Mouse (Mus musculus): ENCODE measurements at regions not wholly inside any gene's neighbourhood (a gene's known extent, or its start where the extent isn't known, plus 50 kb on each side); places are given as distances from the start of the nearest gene placed in this dataset.

DNA sequence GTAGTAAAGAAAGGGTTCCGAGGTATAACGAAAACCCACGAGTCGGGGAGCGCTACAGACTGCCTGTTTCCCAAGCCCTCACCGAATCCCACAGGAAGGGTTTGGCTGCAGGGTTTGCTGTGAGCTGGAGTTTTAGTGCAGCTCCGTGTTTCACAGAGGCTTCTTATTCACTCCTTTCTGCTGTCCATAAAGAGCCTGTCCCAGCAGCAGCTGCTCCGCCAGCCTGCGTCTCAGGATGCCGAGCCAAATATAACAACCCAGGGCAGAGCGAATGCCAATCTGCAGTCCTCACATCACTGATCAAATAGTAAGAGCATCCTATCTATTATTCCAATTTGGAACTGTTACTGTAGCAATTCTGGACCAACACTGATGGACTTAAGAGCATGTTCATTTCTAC is 110.7 kb upstream of the Mpp6 start:
- Histone ChIP-seq H3K9ac (no peak overlapping the region), H3K4me2 (no peak overlapping the region), H3K4me1 (replicated peaks) (peaks cover 4% of the 10 kb centered on the region; the same call in 1 of the 2 replicates), H3K9me3 (replicated peaks) (no peaks in the 10 kb centered on the region), H3K4me3 (no peak overlapping the region), H3K27ac (no peak overlapping the region), H3K36me3 (no peaks in the 10 kb centered on the region), H3K27me3 (no peaks in the 10 kb centered on the region)
- 65% methylated on average over 11 of the region's 11 CpGs for WGBS
- no peak for ATAC-seq (replicated peaks; ENCODE audit: insufficient number of reproducible peaks, insufficient read depth, low FRiP score, low read depth)

DNA sequence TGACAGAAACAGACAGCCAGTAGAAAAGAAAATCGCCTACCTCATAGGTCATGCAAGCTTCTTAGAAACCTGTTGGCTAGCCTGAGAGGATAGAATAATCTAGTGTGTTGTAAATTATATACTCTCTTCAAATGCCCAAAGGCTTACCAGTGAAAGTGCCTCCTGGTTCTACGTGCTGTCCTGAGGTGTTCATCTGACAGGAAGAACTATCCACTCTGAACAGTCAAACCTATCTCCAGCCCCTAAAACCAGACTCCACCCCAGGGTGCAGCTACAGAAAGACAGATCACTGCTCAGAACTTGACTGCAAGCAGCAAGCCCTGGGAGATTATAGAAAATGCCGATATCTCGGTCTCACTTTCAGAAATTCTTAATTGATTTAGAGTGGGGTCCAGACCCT is 102.0 kb upstream of the Mpp6 start:
- H3K4me1 ChIP-seq (replicated peaks), result peaks cover 15% of the 10 kb centered on the region
- H3K27ac ChIP-seq, result no peak overlapping the region
- H3K36me3 ChIP-seq, result no peaks in the 10 kb centered on the region
- H3K9me3 ChIP-seq (replicated peaks), result no peaks in the 10 kb centered on the region
- no peak for ATAC-seq (replicated peaks; ENCODE audit: insufficient number of reproducible peaks, insufficient read depth, low FRiP score, low read depth)
- H3K4me3 ChIP-seq, result no peak overlapping the region
- no peak overlapping the region for H3K9ac ChIP-seq
- 80% methylated on average over 4 of the region's 4 CpGs for WGBS
- no peak overlapping the region for H3K4me2 ChIP-seq
- no peaks in the 10 kb centered on the region for H3K27me3 ChIP-seq

DNA sequence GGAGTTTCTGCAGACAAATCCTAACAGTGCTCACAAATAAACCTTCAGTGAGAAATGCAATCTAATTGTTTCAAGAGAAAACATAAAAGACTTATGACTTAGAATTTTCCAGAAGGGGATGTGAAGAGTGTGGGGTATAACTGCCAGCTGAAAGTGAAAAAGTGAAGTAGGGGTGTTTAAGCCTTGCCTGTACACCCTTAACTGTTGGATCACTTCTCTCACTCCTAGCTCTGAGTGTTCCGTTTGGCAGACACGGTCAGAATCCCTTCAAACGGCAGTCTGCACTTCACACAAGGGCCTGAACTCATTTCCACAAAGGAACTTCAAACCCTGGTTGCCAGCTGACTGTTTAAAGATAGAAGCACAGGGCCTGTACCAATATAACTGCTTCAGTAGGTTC is 101.2 kb upstream of the Mpp6 start:
- H3K9ac ChIP-seq, result no peak overlapping the region

DNA sequence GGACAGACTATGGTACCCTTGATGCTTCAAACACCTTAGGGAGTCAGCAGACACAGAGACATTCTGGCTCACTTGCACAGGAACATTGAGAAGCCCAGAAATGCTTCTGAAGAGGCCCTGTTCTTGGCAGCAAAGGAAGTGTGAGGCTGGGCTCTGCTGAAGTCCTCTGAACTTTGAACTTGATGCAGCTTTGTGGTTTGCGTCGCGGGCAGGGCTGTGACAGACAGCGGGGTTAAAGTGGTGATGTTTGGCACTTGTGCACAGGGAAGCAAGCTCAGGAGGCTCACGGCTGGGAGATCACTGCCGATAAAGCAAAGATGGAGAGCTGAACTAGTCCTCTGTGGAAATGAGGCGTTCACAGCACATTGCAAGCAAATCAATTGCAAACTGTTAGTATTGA is 100.7 kb upstream of the Mpp6 start:
- Histone ChIP-seq H3K27ac (peak overlapping the region; percentile 54), H3K9ac (no peak overlapping the region), H3K9me3 (replicated peaks) (no peaks in the 10 kb centered on the region), H3K4me3 (no peak overlapping the region), H3K36me3 (no peaks in the 10 kb centered on the region), H3K4me1 (replicated peaks) (peaks cover 15% of the 10 kb centered on the region), H3K4me2 (no peak overlapping the region), H3K27me3 (no peaks in the 10 kb centered on the region)
- WGBS, result 40% methylated on average over 7 of the region's 7 CpGs
- ATAC-seq (replicated peaks; ENCODE audit: insufficient number of reproducible peaks, insufficient read depth, low FRiP score, low read depth), result no peak

More for the DNA sequence above, 101.2 kb upstream of the Mpp6 start:
- Histone ChIP-seq H3K27me3 (no peaks in the 10 kb centered on the region), H3K27ac (peak overlapping the region; percentile 54), H3K4me1 (replicated peaks) (peaks cover 15% of the 10 kb centered on the region), H3K9me3 (replicated peaks) (no peaks in the 10 kb centered on the region), H3K4me2 (no peak overlapping the region), H3K4me3 (no peak overlapping the region), H3K36me3 (no peaks in the 10 kb centered on the region)
- no peak for ATAC-seq (replicated peaks; ENCODE audit: insufficient number of reproducible peaks, insufficient read depth, low FRiP score, low read depth)
- WGBS, result 19% methylated on average over 3 of the region's 3 CpGs

GRCm38 (mm10) chr6:50009856-50010255 is 100.2 kb upstream of the Mpp6 start:
- H3K9me3 ChIP-seq (replicated peaks), result no peaks in the 10 kb centered on the region
- no peak overlapping the region for H3K4me3 ChIP-seq
- H3K9ac ChIP-seq, result no peak overlapping the region
- no peaks in the 10 kb centered on the region for H3K27me3 ChIP-seq
- no peaks in the 10 kb centered on the region for H3K36me3 ChIP-seq
- no peak overlapping the region for H3K4me2 ChIP-seq
- 65% methylated on average over 5 of the region's 5 CpGs for WGBS
- ATAC-seq (replicated peaks; ENCODE audit: insufficient number of reproducible peaks, insufficient read depth, low FRiP score, low read depth), result no peak
- H3K4me1 ChIP-seq (replicated peaks), result peaks cover 15% of the 10 kb centered on the region
- no peak overlapping the region for H3K27ac ChIP-seq

GRCm38 (mm10) chr6:50011071-50011470 is 99.0 kb upstream of the Mpp6 start:
- Histone ChIP-seq H3K27me3 (no peaks in the 10 kb centered on the region), H3K9me3 (replicated peaks) (no peaks in the 10 kb centered on the region), H3K4me3 (no peak overlapping the region), H3K9ac (no peak overlapping the region), H3K27ac (no peak overlapping the region), H3K4me2 (no peak overlapping the region), H3K36me3 (no peaks in the 10 kb centered on the region), H3K4me1 (replicated peaks) (peaks cover 15% of the 10 kb centered on the region)
- 75% methylated on average over 12 of the region's 12 CpGs for WGBS
- ATAC-seq (replicated peaks; ENCODE audit: insufficient number of reproducible peaks, insufficient read depth, low FRiP score, low read depth), result no peak

- Histone ChIP-seq H3K4me3 (no peak overlapping the region), H3K36me3 (no peaks in the 10 kb centered on the region), H3K27me3 (no peaks in the 10 kb centered on the region), H3K27ac (no peak overlapping the region), H3K4me2 (no peak overlapping the region), H3K4me1 (replicated peaks) (peaks cover 15% of the 10 kb centered on the region), H3K9me3 (replicated peaks) (no peaks in the 10 kb centered on the region), H3K9ac (no peak overlapping the region)
- ATAC-seq (replicated peaks; ENCODE audit: insufficient number of reproducible peaks, insufficient read depth, low FRiP score, low read depth), result no peak
- WGBS, result 69% methylated on average over 5 of the region's 5 CpGs
Measured at GRCm38 (mm10) chr6:50011746-50012453, 98.1 kb upstream of the Mpp6 start.

- no peak for ATAC-seq (replicated peaks; ENCODE audit: insufficient number of reproducible peaks, insufficient read depth, low FRiP score, low read depth)
- Histone ChIP-seq H3K4me2 (no peak overlapping the region), H3K27ac (no peak overlapping the region), H3K9me3 (replicated peaks) (no peaks in the 10 kb centered on the region), H3K9ac (no peak overlapping the region), H3K4me1 (replicated peaks) (peaks cover 15% of the 10 kb centered on the region), H3K27me3 (no peaks in the 10 kb centered on the region), H3K36me3 (no peaks in the 10 kb centered on the region), H3K4me3 (no peak overlapping the region)
- 73% methylated on average over 5 of the region's 5 CpGs for WGBS
Measured at GRCm38 (mm10) chr6:50013067-50013466, 97.0 kb upstream of the Mpp6 start.

- ATAC-seq (replicated peaks; ENCODE audit: insufficient number of reproducible peaks, insufficient read depth, low FRiP score, low read depth), result no peak
- 91% methylated on average over 7 of the region's 7 CpGs for WGBS
- Histone ChIP-seq H3K27ac (no peak overlapping the region), H3K36me3 (no peaks in the 10 kb centered on the region), H3K4me2 (no peak overlapping the region), H3K4me1 (replicated peaks) (peaks cover 13% of the 10 kb centered on the region), H3K27me3 (no peaks in the 10 kb centered on the region), H3K9me3 (replicated peaks) (no peaks in the 10 kb centered on the region), H3K9ac (no peak overlapping the region), H3K4me3 (no peak overlapping the region)
Measured at GRCm38 (mm10) chr6:50013842-50014241, 96.2 kb upstream of the Mpp6 start.

DNA sequence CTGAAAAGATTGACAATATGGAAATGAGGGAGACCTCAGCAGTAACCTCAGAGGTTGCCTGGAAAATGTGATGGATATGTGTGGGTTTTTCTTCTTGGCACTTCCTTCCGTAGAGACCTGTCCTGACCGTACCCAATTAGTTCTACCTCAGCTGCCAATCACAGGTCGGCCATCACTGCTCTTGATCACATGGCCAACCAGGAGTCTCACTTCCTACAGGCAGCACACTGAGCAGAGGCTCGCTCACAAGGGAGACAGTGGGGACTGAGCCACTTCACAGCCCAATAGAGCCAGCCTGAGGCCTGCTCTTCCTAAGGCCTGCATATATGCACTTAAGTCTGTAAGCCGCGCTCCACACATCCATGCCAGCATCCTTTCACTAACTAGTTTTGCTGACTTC is 82.1 kb upstream of the Mpp6 start:
- Histone ChIP-seq H3K4me2 (no peak overlapping the region), H3K36me3 (no peaks in the 10 kb centered on the region), H3K9me3 (replicated peaks) (no peaks in the 10 kb centered on the region), H3K27me3 (no peaks in the 10 kb centered on the region), H3K4me3 (no peak overlapping the region), H3K9ac (no peak overlapping the region), H3K4me1 (replicated peaks) (peaks cover under 1% of the 10 kb centered on the region; the same call in 1 of the 2 replicates), H3K27ac (no peak overlapping the region)
- no peak for ATAC-seq (replicated peaks; ENCODE audit: insufficient number of reproducible peaks, insufficient read depth, low FRiP score, low read depth)
- 84% methylated on average over 6 of the region's 6 CpGs for WGBS

GRCm38 (mm10) chr6:50029895-50030515 is 80.0 kb upstream of the Mpp6 start:
- Histone ChIP-seq H3K9ac (no peak overlapping the region), H3K27me3 (peaks cover 4% of the 10 kb centered on the region; the same call in 1 of the 2 replicates), H3K36me3 (no peaks in the 10 kb centered on the region), H3K4me3 (no peak overlapping the region), H3K4me1 (replicated peaks) (peaks cover 4% of the 10 kb centered on the region; the same call in 1 of the 2 replicates), H3K27ac (no peak overlapping the region), H3K9me3 (replicated peaks) (no peaks in the 10 kb centered on the region), H3K4me2 (no peak overlapping the region)
- ATAC-seq (replicated peaks; ENCODE audit: insufficient number of reproducible peaks, insufficient read depth, low FRiP score, low read depth), result no peak
- WGBS, result 42% methylated on average over 10 of the region's 10 CpGs

GRCm38 (mm10) chr6:50031356-50031755 is 78.7 kb upstream of the Mpp6 start:
- no peak for ATAC-seq (replicated peaks; ENCODE audit: insufficient number of reproducible peaks, insufficient read depth, low FRiP score, low read depth)
- WGBS, result 65% methylated on average over 5 of the region's 5 CpGs
- H3K27me3 ChIP-seq, result peaks cover 4% of the 10 kb centered on the region; the same call in 1 of the 2 replicates
- no peaks in the 10 kb centered on the region for H3K9me3 ChIP-seq (replicated peaks)
- no peak overlapping the region for H3K27ac ChIP-seq
- no peak overlapping the region for H3K4me3 ChIP-seq
- H3K4me1 ChIP-seq (replicated peaks), result peaks cover 4% of the 10 kb centered on the region; the same call in 1 of the 2 replicates
- no peak overlapping the region for H3K4me2 ChIP-seq
- no peak overlapping the region for H3K9ac ChIP-seq
- no peaks in the 10 kb centered on the region for H3K36me3 ChIP-seq
